Mouse (Mus musculus) olfactory bulb, adult 2 months (tissue): ENCODE measurements at regions not wholly inside any gene's neighbourhood (a gene's known extent, or its start where the extent isn't known, plus 50 kb on each side); places are given as distances from the start of the nearest gene placed in this dataset.

Experiments used
- CTCF ChIP-seq: fragments of 200-500 bp; IDR thresholded peaks from 2 replicates; pipeline ENCODE4 v1.5.1; 2012; ENCODE audit warnings: low read depth, mild to moderate bottlenecking, low read length, moderate library complexity; ENCODE audit not compliant: insufficient read depth
- POLR2A ChIP-seq: fragments of 200-500 bp; IDR thresholded peaks from 2 replicates; pipeline ENCODE4 v1.6.1; 2012; ENCODE audit warnings: mild to moderate bottlenecking, low read depth, low read length, moderate library complexity; ENCODE audit not compliant: insufficient read depth

DNA sequence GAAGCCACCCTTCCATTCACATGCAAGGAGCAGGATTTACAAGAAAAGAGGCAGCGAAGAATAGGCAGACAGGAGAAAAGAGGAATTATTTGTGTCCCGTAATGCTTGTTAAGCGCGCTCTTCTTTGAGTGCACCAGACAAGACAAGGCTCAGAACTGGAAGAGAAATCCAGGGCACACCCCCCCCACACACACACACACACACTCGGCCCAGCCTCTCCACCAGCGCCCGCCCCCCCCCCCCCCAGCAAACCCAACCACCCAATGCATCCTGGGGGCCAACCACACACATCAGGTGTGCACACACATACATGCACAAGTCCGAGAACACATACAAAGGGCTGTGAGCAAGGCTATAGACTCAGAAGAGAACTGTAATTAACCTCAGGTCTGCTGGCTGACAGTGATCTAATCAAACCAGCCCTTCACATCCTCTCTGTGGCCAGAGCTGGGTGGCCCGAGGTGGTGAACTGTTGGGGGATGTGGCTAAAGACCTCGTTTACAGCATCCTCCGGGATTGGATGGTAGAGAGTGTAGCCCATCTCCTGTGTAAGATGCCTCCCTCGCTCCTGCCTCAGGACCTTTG is 108.7 kb upstream of the Lhx5 start:
- no peak for TF ChIP-seq POLR2A
- no peak for TF ChIP-seq CTCF
